Mouse (Mus musculus) forebrain, embryonic 16.5 days (tissue): ENCODE data around the gene Anapc2. TPM values are rescaled to one million over a fixed set of nuclear protein-coding genes. Genes with fewer than 3 reads are reported as not detected.

ENCODE experiments used
- ATAC-seq: fragments of 200-750 bp; cut with Nextera tagmentation; 2 replicates; pipeline ENCODE4 v1.8.0; 2017; ENCODE audit warnings: mild to moderate bottlenecking, moderate library complexity
- H3K27ac ChIP-seq: fragments of 300-500 bp; sonication (generic); 2 replicates; pipeline ENCODE4 v1.5.1; 2014; ENCODE audit warnings: low read length, control low read depth
- H3K27me3 ChIP-seq: fragments of 300-500 bp; sonication (generic); replicated peaks from 2 replicates; pipeline ENCODE4 v1.6.1; 2014; ENCODE audit warnings: low read length; ENCODE audit not compliant: control insufficient read depth, insufficient read depth
- H3K36me3 ChIP-seq: fragments of 300-500 bp; sonication (generic); 2 replicates; pipeline ENCODE4 v1.6.1; 2014; ENCODE audit not compliant: control insufficient read depth, insufficient read depth
- H3K4me1 ChIP-seq: fragments of 300-500 bp; sonication (generic); replicated peaks from 2 replicates; pipeline ENCODE4 v1.6.1; 2014; ENCODE audit warnings: low read length; ENCODE audit not compliant: control insufficient read depth, insufficient read depth
- H3K4me2 ChIP-seq: fragments of 300-500 bp; sonication (generic); 2 replicates; pipeline ENCODE4 v1.6.1; 2014; ENCODE audit warnings: mild to moderate bottlenecking, low read length, control low read depth
- H3K4me3 ChIP-seq: fragments of 300-500 bp; sonication (generic); replicated peaks from 2 replicates; pipeline ENCODE4 v1.5.1; 2014; ENCODE audit warnings: mild to moderate bottlenecking, low read length, control low read depth
- H3K9ac ChIP-seq: fragments of 300-500 bp; sonication (generic); replicated peaks from 2 replicates; pipeline ENCODE4 v1.6.1; 2014; ENCODE audit warnings: low read depth, low read length, control low read depth
- H3K9me3 ChIP-seq: fragments of 300-500 bp; sonication (generic); 2 replicates; pipeline ENCODE4 v1.6.1; 2016; ENCODE audit warnings: low read length; ENCODE audit not compliant: control insufficient read depth
- WGBS: fragments of 180-500 bp; shearing (Covaris S2); extraction: QIAGEN DNeasy Blood & Tissue Kit; methylation state at CpG from one replicate; pipeline ENCODE4 v1.1.7; 2014; 5-methylcytosine and 5-hydroxymethylcytosine counted together
- polyA plus RNA-seq: library from polyadenylated mRNA; unstranded; fragments of >200 nt; fragmentation: Nextera tagmentation; extraction: Ambion mirVana; gene quantifications from 2 replicates; pipeline ENCODE4 v1.2.1, GENCODE M21; 2015

Gene Anapc2
- polyA plus RNA-seq, 1 experiment from 2014 or later: 159 TPM

DNA sequence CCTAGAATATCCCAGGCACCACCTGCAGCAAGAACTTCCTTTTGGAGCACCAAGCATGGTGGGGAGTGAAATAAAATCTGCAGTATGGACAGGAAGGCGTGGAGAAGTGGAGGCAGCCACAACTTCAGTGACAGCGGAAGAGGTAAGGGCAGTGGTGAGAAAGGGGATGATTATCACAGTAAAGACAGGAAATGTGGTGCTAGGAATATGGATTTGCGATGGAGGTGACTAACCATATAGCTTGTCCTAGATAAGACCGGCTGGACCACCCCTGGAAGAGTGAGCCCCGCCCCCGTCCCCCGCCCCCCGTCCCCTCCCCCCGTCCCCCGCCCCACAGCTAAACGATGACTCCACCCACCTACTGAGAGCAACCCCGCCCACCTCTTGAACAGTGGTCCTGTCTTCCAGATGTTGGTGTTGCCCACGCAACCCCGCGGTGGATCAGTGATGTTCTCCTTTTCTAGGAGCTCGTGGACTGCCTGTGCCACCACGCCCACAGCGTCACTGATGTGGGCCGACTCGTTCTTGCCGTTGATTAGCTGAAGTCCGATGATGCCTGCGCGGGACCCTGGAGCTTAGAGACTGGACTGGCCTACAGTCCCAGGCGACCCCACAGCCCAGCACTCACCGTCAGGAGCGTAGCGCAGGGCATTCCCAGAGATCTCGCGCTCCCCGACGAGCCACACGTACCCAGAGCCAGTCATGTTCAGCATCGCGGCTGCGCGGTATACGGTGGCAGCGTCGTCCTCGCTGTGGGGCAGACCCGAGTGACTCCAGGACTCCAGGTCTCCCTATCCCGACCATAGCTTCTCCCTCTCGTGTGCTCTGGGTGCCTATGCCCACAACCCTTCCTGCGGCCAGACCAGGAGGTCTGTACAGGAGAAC is 32.6 kb downstream of the Anapc2 start:
- peak overlapping the region; percentile 67 for H3K9ac ChIP-seq
- no peaks in the 10 kb centered on the region for H3K9me3 ChIP-seq
- 2% methylated on average over 41 of the region's 45 CpGs for WGBS
- peak; percentile 84 for ATAC-seq
- peaks cover 35% of the 10 kb centered on the region for H3K27me3 ChIP-seq
- H3K4me3 ChIP-seq: peak overlapping the region; percentile 61
- H3K4me2 ChIP-seq: peak overlapping the region; percentile 91
- no peaks in the 10 kb centered on the region for H3K36me3 ChIP-seq
- H3K4me1 ChIP-seq: peaks cover 13% of the 10 kb centered on the region
- H3K27ac ChIP-seq: no peak overlapping the region

DNA sequence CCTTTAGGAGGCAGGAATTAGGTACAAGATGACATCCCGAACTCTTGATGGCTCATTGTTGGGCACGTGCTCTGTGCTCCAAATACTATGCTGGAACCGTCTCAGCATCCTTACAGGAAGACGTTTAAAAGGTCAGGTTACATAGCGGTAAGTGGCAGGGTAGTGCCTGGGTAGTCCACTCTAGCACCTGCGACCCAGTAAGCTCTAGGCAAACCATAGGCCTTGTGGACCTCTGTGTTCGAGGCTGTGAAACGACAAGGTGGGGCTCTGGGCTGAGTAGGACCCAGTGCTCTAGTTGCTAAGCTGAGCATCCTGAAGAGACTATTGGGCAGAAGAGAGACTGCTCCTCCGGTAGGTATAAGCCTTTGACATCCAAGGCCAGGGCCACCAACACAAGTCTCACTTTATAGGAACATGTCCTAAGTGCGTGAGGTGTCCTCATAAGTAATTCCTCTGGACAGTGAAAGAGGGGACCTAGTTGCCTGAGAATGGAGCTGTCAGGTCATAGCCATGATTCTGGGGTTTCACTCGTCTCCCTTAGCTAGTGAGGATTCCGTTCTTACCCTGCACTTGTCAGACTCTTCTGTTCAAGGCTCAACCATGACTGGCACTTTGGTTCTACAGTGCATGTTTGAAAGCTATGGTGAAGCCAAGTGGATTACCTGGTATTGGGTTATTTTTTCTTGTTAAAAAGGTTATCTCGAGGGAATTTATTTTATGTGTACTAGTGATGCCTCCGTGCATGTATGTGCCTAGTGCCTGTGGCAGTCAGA is 33.5 kb downstream of the Anapc2 start:
- Histone ChIP-seq H3K36me3 (no peaks in the 10 kb centered on the region), H3K4me2 (peak overlapping the region; percentile 91), H3K27ac (no peak overlapping the region), H3K4me3 (peak overlapping the region; percentile 61), H3K9ac (peak overlapping the region; percentile 67), H3K4me1 (peaks cover 13% of the 10 kb centered on the region), H3K27me3 (peaks cover 43% of the 10 kb centered on the region), H3K9me3 (no peaks in the 10 kb centered on the region)
- peak; percentile 7; the same call in 1 of the 2 replicates for ATAC-seq
- WGBS: 50% methylated on average over 14 of the region's 14 CpGs

DNA sequence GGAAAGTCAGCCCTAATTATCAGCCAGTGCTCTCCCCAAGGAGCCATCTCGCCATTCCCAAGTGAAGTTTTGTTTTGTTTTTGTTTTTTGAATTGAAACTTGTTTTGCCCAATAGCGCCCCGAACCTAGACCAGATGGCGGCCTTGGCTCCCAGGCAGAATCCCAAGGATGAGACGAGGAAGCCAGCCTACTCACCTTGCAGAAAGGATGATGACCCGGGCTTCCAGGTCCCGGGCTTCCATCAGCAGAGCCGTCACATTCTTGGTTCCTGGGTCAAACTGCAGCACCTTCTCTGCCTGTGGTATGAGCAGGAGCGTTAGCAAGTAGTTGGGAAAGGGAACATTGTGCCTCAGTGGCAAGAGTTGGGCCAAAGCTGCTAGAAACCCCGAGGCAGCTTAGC is 37.9 kb downstream of the Anapc2 start:
- H3K9me3 ChIP-seq: no peaks in the 10 kb centered on the region
- H3K36me3 ChIP-seq: no peaks in the 10 kb centered on the region
- no peak overlapping the region for H3K4me2 ChIP-seq
- WGBS: 58% methylated on average over 10 of the region's 10 CpGs
- H3K4me3 ChIP-seq: no peak overlapping the region
- no peak overlapping the region for H3K9ac ChIP-seq
- peaks cover 73% of the 10 kb centered on the region for H3K27me3 ChIP-seq
- H3K4me1 ChIP-seq: peaks cover 5% of the 10 kb centered on the region
- ATAC-seq: no peak
- H3K27ac ChIP-seq: no peak overlapping the region

DNA sequence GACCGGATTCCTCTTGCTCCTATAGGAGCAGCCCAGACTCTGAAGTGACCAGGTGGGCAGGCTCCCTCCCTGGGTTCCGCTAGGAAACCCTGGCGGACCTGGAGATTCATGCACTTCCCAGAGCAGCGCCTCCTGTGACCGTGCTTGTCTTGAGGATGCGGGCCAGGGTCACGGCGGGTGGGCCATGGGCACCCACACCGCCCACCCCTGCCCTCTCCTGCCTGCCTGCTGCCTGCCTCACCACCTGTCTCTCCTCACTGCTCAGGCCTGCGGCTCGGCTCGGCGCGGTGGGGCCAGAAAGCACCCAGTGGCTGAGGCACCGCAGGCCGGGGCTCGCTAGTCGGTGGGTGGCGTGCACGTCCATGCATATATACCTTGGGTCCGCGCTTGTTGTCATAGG is 38.7 kb downstream of the Anapc2 start:
- 1% methylated on average over 22 of the region's 22 CpGs for WGBS
- H3K27me3 ChIP-seq: peaks cover 74% of the 10 kb centered on the region
- no peak overlapping the region for H3K9ac ChIP-seq
- no peaks in the 10 kb centered on the region for H3K9me3 ChIP-seq
- no peak for ATAC-seq
- no peak overlapping the region for H3K27ac ChIP-seq
- H3K36me3 ChIP-seq: no peaks in the 10 kb centered on the region
- H3K4me1 ChIP-seq: no peaks in the 10 kb centered on the region
- no peak overlapping the region for H3K4me2 ChIP-seq
- H3K4me3 ChIP-seq: no peak overlapping the region

DNA sequence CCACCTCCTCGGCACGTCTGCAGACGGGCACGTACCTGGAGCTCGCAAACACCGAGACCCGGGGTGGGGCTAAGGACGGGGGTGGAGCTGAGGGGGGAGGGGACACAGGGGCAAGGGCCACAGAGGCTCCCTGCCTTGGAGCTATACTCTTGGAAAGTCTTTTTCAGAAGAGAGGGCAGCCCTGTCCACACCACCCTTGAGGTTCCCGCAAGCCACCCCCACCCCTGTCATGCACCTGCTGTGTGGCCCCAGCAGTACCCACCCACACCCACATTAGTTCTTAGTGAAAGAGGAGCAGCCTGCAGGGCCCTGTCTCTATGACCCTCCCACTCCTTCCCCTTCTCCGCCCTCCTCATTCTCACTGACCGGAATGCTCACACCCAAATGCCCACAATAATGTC is 39.2 kb downstream of the Anapc2 start:
- H3K27me3 ChIP-seq: peaks cover 77% of the 10 kb centered on the region
- no peaks in the 10 kb centered on the region for H3K4me1 ChIP-seq
- no peak for ATAC-seq
- H3K9ac ChIP-seq: no peak overlapping the region
- H3K4me2 ChIP-seq: no peak overlapping the region
- H3K36me3 ChIP-seq: no peaks in the 10 kb centered on the region
- H3K4me3 ChIP-seq: no peak overlapping the region
- H3K9me3 ChIP-seq: no peaks in the 10 kb centered on the region
- H3K27ac ChIP-seq: no peak overlapping the region
- WGBS: 11% methylated on average over 11 of the region's 11 CpGs

DNA sequence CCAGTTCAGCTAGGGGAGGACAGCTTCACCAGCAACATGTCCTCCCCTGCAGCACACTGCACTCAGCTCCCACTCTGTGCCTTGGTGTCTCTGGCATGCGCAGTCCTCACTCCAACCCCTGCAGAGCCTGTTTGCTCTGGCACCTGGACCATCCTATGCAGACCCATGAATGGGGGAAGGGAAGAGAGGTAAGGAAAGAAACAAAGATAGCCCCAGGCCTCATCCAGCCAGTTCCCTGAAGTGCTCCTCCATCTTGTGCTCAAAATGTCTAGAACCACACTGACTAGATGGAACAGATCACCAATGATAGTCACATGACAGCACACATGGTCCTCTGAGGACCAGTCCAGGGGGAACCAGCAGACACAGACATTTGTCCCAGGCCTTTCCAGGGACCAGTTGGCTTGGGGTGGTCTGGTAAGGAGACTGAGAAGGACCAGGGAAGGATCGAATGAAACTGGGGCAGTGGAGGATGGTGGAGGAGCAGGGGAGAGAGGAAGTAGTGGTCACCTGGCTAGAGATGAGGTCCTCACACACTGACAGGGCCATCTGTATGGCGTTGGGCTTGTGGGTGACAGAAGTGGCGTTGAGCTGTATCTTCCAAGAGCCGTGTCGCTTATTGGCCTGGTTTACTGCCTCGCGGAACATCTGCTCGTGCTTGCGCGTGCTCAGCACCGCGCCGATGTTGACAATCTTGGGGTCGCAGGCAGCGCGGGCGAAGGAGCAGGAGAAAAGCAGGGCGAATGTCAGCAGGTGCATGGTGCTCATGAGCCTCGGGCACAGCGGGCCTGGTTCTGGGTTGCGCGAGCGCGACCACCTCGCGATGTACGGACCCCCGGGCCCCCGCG is 46.1 kb downstream of the Anapc2 start:
- peak overlapping the region; percentile 84 for H3K27ac ChIP-seq
- peak overlapping the region; percentile 75 for H3K9ac ChIP-seq
- peak overlapping the region; percentile 69 for H3K4me3 ChIP-seq
- H3K4me2 ChIP-seq: peak overlapping the region; percentile 64
- WGBS: 5% methylated on average over 31 of the region's 31 CpGs
- peak; percentile 57 for ATAC-seq
- no peaks in the 10 kb centered on the region for H3K9me3 ChIP-seq
- no peaks in the 10 kb centered on the region for H3K36me3 ChIP-seq
- peaks cover 10% of the 10 kb centered on the region for H3K4me1 ChIP-seq
- peaks cover 39% of the 10 kb centered on the region for H3K27me3 ChIP-seq

DNA sequence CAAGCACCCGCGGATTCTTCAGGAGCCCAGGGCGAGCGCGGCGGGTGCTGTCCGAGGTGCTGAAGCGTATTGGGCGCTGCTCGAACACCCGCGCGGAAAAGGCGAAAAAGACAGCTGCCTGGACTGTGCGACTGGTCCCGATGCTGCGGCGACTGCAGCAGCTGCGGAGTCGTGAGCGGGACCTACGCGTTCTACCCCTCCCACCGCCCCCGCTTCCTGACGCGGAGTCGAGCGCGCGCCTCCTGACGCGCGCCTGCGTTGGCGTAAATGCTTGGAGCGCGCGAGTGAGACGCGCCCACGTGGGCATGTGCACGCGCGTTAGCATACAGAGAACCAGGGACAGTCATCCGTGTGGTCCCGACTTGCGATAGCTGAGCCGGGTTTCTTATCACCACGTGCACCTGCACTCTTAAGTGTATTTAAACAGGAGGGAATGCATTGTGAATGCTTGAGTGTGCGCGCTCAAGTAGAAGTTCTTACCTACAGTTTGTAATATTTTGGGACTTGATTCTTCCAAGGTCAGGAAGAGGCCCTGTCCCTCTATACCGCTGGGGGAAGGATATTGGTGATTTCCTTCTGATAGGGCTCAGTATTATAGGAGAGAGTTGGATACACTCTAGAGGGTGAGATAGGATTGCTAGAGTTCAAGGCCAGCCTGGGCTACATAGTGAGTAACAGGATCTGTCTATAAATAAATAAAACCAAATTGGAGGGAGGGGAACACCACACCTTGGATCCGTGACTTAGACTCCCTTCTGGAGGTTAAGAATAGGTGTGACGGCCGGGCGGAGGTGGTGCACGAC is 46.9 kb downstream of the Anapc2 start, which contains the start of gene Grin1:
Grin1 (minus strand) TSS at position 217 of the 803 bp plus-strand sequence.
- WGBS: 10% methylated on average over 58 of the region's 58 CpGs

DNA sequence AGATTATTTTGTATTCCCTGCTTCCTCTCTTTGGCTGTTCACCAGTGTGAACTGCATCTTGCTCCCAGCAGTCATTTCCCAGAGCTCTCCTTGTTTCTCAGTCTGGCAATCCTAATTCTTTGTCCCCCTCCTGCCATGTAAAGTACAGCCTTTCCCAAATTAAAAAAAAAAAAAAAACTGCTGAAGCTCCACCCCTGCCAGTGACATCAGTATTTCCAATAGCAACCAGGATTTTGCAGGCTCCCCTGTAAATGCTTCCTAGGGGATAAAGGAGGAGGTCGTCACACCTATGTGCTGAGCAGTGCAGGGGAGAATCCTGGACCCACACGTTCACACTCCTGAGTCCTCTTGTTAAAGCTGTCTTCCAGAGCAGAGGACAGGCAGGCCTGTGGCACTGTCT is 47.8 kb downstream of the Anapc2 start:
- H3K27ac ChIP-seq: no peak overlapping the region

More for the DNA sequence above, 46.9 kb downstream of the Anapc2 start, which contains the start of gene Grin1:
- Histone ChIP-seq H3K9ac (peak within 1 kb of the TSS; percentile 75), H3K36me3 (no peaks in the 10 kb centered on the region), H3K9me3 (no peaks in the 10 kb centered on the region), H3K27ac (peak within 1 kb of the TSS; percentile 84), H3K4me2 (peak within 1 kb of the TSS; percentile 64), H3K4me1 (peaks cover 10% of the 10 kb centered on the region), H3K27me3 (peaks cover 32% of the 10 kb centered on the region), H3K4me3 (peak within 1 kb of the TSS; percentile 69)
- peak; percentile 85 for ATAC-seq

More for the DNA sequence above, 47.8 kb downstream of the Anapc2 start:
- peaks cover 30% of the 10 kb centered on the region for H3K27me3 ChIP-seq
- peaks cover 10% of the 10 kb centered on the region for H3K4me1 ChIP-seq
- no peak overlapping the region for H3K4me2 ChIP-seq
- no peak for ATAC-seq
- no peak overlapping the region for H3K4me3 ChIP-seq
- H3K9me3 ChIP-seq: no peaks in the 10 kb centered on the region
- no peak overlapping the region for H3K9ac ChIP-seq
- H3K36me3 ChIP-seq: no peaks in the 10 kb centered on the region
- 28% methylated on average over 2 of the region's 2 CpGs for WGBS
